Mouse (Mus musculus): ENCODE data around the gene Nuf2. TPM values are rescaled to one million over a fixed set of nuclear protein-coding genes. Genes with fewer than 3 reads are reported as not detected.

The Nuf2 gene
- total RNA-seq (2014; rRNA removed) (5.2 and 5.9 TPM in 2 replicates), polyA plus RNA-seq (2015; fragmentation: Nextera tagmentation; extraction: Ambion mirVana) (13.0 and 15.8 TPM in 2 replicates)

DNA sequence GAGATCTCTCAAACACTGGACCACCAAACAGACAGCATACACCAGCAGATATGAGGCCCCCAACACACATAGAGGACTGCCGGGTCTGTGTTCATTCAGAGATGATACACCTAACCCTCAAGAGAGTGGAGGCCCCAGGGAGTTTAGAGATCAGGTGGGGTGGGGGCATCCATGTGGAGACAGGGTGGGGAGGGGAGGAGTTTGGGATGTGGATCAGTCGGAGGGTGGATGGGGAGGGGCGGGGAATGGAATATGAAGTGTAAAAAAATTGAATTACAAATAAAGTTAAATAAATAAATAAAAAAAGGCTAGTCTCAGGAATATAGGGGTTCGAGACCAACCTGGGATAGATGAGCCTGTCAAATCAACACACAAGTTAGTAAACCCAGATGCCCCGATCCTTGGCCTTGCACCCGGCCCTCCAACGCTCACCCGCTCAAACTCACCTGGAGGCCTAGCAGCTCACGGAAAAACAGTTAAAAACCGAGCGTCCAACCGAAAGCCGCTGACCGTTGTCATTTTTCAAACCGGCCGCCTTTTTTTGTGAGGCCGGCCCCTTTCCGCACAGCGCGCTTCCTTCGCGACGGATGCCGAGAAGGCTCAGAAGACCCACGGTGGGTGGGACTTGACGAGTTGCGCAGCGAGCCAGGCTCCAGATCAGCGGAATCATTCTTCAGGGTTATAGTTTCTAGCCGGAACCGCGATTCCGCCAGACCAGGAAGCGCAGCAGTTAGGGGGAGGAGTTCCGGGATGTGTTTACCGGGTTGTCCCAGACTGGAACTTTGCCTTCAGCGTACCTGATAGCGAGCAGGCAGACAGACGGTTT lies at the start of gene Nuf2:
Nuf2 (minus strand) TSS at position 589 of the 826 bp plus-strand sequence.
- no peaks in the 10 kb centered on the region for H3K9me3 ChIP-seq (ENCODE audit: low read length)
- TF ChIP-seq CTCF (IDR thresholded peaks at IDR 0.05; ENCODE audit: low read depth): peak; percentile 11; the same call in 1 of the 2 replicates
- under 1% methylated on average over 39 of the region's 39 CpGs for WGBS

DNA sequence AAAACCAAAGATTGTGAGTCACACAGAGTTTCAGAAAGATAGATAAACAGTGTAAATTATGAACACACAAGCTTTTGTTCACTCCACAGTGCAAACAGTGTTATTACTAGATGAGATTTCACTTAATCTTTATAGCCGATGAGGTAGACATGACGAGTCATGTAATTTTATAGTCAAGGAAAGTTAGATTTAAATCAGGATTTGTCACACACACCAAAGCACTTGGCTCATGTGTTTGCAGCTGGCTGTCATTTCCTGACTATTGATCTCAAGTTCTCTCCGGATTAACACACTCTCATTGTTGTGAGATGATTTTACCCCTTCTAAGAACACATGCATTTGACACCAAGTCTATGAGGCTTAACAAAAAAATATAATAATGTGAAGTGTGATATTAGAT lies 48.3 kb upstream of the Nuf2 start:
- DNase-seq (ENCODE audit: low spot score) (no peak), ATAC-seq (no peak)
- H3K27me3 ChIP-seq (ENCODE audit: insufficient read depth, low read length): no peaks in the 10 kb centered on the region
- 85% methylated on average over 3 of the region's 3 CpGs for WGBS
- H3K9me3 ChIP-seq (ENCODE audit: low read length): no peaks in the 10 kb centered on the region
- H3K4me1 ChIP-seq (ENCODE audit: insufficient read depth, low read length): no peaks in the 10 kb centered on the region
- H3K9ac ChIP-seq (replicated peaks; ENCODE audit: low read length): no peak overlapping the region
- H3K4me3 ChIP-seq (ENCODE audit: low read length): no peak overlapping the region
- TF ChIP-seq CTCF (IDR thresholded peaks at IDR 0.05; ENCODE audit: low read depth): no peak
- H3K36me3 ChIP-seq (ENCODE audit: insufficient read depth, low read length): no peaks in the 10 kb centered on the region
- no peak overlapping the region for H3K4me2 ChIP-seq (ENCODE audit: low read depth, low read length)
- H3K27ac ChIP-seq: no peak overlapping the region

More for the DNA sequence above, at the start of gene Nuf2:
- no peaks in the 10 kb centered on the region for H3K36me3 ChIP-seq (ENCODE audit: insufficient read depth, low read length)
- H3K27ac ChIP-seq: peak within 1 kb of the TSS; percentile 85
- H3K4me3 ChIP-seq (ENCODE audit: low read length): peak within 1 kb of the TSS; percentile 53
- H3K4me1 ChIP-seq (ENCODE audit: insufficient read depth, low read length): no peaks in the 10 kb centered on the region
- no peaks in the 10 kb centered on the region for H3K27me3 ChIP-seq (ENCODE audit: insufficient read depth, low read length)
- ATAC-seq (peak; percentile 98), DNase-seq (ENCODE audit: low spot score) (peak; percentile 99)
- H3K4me2 ChIP-seq (ENCODE audit: low read depth, low read length): peak within 1 kb of the TSS; percentile 86
- H3K9ac ChIP-seq (replicated peaks; ENCODE audit: low read length): peak within 1 kb of the TSS; percentile 50

DNA sequence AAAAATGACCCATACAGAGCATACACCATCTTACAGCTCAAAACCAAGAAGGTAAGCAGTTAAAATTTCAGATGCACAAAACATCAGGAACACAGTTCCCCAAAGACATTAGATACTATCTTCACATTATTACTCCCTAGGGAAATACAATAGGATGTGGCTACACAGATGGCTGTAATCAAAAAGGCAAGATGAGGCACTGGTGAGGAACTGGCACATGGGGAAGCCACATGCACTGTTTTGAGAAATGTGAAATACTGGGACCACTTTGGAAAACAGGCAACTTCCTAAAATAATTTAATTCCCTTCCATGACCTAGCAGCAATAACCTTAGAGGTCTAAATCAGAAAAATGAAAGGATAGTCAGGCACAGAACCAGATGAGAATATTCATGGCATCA lies 42.9 kb upstream of the Nuf2 start:
- H3K4me3 ChIP-seq (ENCODE audit: low read length): no peak overlapping the region
- no peaks in the 10 kb centered on the region for H3K36me3 ChIP-seq (ENCODE audit: insufficient read depth, low read length)
- no peaks in the 10 kb centered on the region for H3K27me3 ChIP-seq (ENCODE audit: insufficient read depth, low read length)
- H3K27ac ChIP-seq: no peak overlapping the region
- H3K9ac ChIP-seq (replicated peaks; ENCODE audit: low read length): no peak overlapping the region
- H3K4me1 ChIP-seq (ENCODE audit: insufficient read depth, low read length): no peaks in the 10 kb centered on the region
- H3K4me2 ChIP-seq (ENCODE audit: low read depth, low read length): no peak overlapping the region
- H3K9me3 ChIP-seq (ENCODE audit: low read length): no peaks in the 10 kb centered on the region
- ATAC-seq (no peak), DNase-seq (ENCODE audit: low spot score) (no peak)
- TF ChIP-seq CTCF (IDR thresholded peaks at IDR 0.05; ENCODE audit: low read depth): no peak

DNA sequence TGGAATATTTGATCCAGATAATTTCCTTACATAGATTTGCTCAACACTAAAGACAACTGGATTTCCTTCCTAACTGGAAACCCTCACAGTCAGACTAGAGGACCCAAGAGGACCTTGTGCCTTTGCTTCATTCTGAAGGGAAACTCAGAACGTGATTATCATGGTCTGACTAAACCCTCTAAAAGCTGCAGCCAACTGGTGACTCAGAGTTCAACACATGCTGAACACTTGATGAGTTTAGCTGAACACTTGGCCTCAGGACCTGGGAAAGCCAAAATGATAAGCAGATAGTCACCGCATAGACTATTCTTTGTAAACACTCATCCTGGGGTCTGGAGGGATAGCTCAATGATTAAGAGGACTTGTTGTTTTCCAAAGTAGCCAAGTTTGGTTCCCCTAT lies 24.4 kb upstream of the Nuf2 start:
- Histone ChIP-seq H3K36me3 (ENCODE audit: insufficient read depth, low read length) (no peaks in the 10 kb centered on the region), H3K27me3 (ENCODE audit: insufficient read depth, low read length) (no peaks in the 10 kb centered on the region), H3K4me1 (ENCODE audit: insufficient read depth, low read length) (no peaks in the 10 kb centered on the region), H3K9me3 (ENCODE audit: low read length) (no peaks in the 10 kb centered on the region), H3K9ac (replicated peaks; ENCODE audit: low read length) (no peak overlapping the region), H3K4me2 (ENCODE audit: low read depth, low read length) (no peak overlapping the region), H3K27ac (no peak overlapping the region), H3K4me3 (ENCODE audit: low read length) (no peak overlapping the region)
- ATAC-seq (no peak), DNase-seq (ENCODE audit: low spot score) (no peak)
- TF ChIP-seq CTCF (IDR thresholded peaks at IDR 0.05; ENCODE audit: low read depth): no peak
- WGBS: 82% methylated on average over 2 of the region's 2 CpGs

DNA sequence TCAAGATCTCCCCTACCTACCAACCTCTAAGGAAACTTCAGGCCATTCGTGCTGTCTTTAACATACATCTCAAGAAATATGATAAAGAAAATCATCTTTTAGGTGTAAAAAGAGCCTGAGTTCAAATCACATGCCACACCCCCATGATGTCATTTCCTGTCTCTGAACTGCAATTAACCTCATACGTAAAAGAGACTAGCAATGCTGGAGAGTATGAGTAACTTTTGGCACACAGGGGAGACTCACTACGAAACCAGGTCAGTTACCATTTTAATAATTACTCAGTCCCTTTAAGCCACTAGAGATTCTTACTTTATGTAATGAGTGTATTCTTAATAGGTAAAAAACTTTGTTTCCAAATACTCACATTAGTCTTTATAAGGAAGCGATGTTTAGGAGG lies 23.8 kb upstream of the Nuf2 start:
- Histone ChIP-seq H3K36me3 (ENCODE audit: insufficient read depth, low read length) (no peaks in the 10 kb centered on the region), H3K4me1 (ENCODE audit: insufficient read depth, low read length) (no peaks in the 10 kb centered on the region), H3K4me2 (ENCODE audit: low read depth, low read length) (no peak overlapping the region), H3K27me3 (ENCODE audit: insufficient read depth, low read length) (no peaks in the 10 kb centered on the region), H3K4me3 (ENCODE audit: low read length) (no peak overlapping the region), H3K9ac (replicated peaks; ENCODE audit: low read length) (no peak overlapping the region), H3K27ac (no peak overlapping the region), H3K9me3 (ENCODE audit: low read length) (no peaks in the 10 kb centered on the region)
- WGBS: 87% methylated on average over 4 of the region's 4 CpGs
- no peak for TF ChIP-seq CTCF (IDR thresholded peaks at IDR 0.05; ENCODE audit: low read depth)
- no peak for DNase-seq (ENCODE audit: low spot score)
- ATAC-seq: no peak

DNA sequence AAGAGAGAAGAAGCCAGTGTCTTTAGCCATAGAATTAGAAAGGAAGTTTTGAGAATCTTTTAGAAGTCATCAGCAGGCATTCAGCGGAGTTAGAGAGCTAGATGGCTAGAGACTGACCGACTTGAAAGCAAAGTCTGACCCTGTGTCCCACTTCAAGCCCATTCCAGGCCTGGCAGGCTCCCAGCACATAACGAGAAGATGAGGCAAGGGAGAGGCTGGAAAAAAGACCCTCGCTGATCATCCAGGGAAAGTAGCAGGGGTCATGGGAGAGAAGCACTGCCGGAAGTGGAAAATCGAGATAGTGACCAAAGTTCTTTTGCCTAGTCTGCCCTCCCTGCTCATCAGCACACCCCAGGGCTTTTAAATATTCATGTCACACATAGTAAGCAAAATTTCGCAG lies 22.2 kb upstream of the Nuf2 start:
- Histone ChIP-seq H3K36me3 (ENCODE audit: insufficient read depth, low read length) (no peaks in the 10 kb centered on the region), H3K4me1 (ENCODE audit: insufficient read depth, low read length) (no peaks in the 10 kb centered on the region), H3K27ac (no peak overlapping the region), H3K27me3 (ENCODE audit: insufficient read depth, low read length) (no peaks in the 10 kb centered on the region), H3K9ac (replicated peaks; ENCODE audit: low read length) (no peak overlapping the region), H3K4me2 (ENCODE audit: low read depth, low read length) (no peak overlapping the region), H3K4me3 (ENCODE audit: low read length) (no peak overlapping the region), H3K9me3 (ENCODE audit: low read length) (no peaks in the 10 kb centered on the region)
- WGBS: 70% methylated on average over 7 of the region's 7 CpGs
- DNase-seq (ENCODE audit: low spot score): no peak
- no peak for ATAC-seq
- no peak for TF ChIP-seq CTCF (IDR thresholded peaks at IDR 0.05; ENCODE audit: low read depth)

DNA sequence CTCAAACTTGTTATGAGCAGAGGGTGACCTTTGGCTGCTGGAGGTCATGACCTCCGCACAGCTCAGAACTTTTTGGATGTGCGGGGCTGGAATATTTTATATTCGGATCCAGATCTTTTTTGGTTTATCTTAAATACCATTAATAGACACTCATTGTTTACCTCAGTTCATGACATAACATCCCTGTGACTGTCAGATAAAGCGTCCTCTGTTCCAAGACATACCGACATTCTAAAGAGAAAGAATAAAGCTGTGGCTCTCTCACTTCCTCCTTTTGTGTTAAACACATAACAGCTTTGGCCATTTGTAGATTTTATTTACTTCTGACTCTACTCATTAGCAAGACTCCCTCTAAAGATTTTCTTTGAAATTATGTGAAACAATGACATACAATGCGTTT lies 9.2 kb upstream of the Nuf2 start:
- WGBS: 88% methylated on average over 6 of the region's 6 CpGs
- Histone ChIP-seq H3K4me1 (ENCODE audit: insufficient read depth, low read length) (no peaks in the 10 kb centered on the region), H3K4me3 (ENCODE audit: low read length) (no peak overlapping the region), H3K36me3 (ENCODE audit: insufficient read depth, low read length) (no peaks in the 10 kb centered on the region), H3K9ac (replicated peaks; ENCODE audit: low read length) (no peak overlapping the region), H3K27me3 (ENCODE audit: insufficient read depth, low read length) (no peaks in the 10 kb centered on the region), H3K4me2 (ENCODE audit: low read depth, low read length) (no peak overlapping the region), H3K9me3 (ENCODE audit: low read length) (no peaks in the 10 kb centered on the region), H3K27ac (no peak overlapping the region)
- ATAC-seq (no peak), DNase-seq (ENCODE audit: low spot score) (no peak)
- TF ChIP-seq CTCF (IDR thresholded peaks at IDR 0.05; ENCODE audit: low read depth): no peak
